Mouse (Mus musculus): ENCODE measurements at regions not wholly inside any gene's neighbourhood (a gene's known extent, or its start where the extent isn't known, plus 50 kb on each side); places are given as distances from the start of the nearest gene placed in this dataset.

DNA sequence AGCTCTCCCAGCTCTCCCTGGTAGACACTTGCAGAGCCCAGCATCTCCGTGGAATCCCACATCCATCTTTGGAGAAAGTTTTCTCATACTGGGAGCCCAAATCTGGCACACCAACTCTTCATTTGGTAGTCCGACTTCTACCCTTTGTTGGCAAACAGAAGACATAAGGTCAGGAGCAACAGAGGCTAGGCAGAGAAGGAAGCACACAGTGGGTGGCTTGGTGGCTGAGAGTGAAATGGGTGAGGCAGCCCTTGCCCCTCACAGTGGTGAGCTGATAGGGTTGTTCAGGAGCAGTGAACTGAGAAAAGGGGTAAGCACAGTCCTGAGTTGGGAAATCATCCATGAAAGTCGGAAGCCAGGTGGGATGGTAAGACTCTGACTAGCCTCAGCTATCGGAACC lies 157.6 kb upstream of the Arid2 start:
- no peak for DNase-seq

DNA sequence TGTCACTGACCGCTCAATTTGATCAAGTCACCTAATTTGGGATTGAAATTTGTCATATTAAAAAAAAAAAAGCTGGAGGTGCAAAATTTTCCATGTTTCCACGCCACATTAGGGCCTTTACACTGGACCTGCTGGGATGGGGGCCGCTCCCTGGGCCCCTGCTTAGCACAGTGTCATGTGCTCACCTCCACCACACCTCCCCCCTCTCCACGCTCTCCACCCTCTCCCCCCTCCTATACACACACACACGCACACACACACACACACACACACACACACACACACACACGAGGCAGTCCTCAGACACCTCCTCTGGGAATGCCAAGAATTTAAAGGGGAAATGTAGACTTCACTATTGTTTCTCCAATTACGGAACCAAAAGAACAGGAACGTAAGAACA lies 156.8 kb upstream of the Arid2 start:
- no peak for DNase-seq

- no peak for DNase-seq
Observed at GRCm38 (mm10) chr15:96131582-96132091, 155.7 kb upstream of the Arid2 start.

GRCm38 (mm10) chr15:96132636-96133035 lies 154.7 kb upstream of the Arid2 start:
- DNase-seq = no peak

- no peak for DNase-seq
Observed at GRCm38 (mm10) chr15:96135250-96135731, 152.0 kb upstream of the Arid2 start.

DNA sequence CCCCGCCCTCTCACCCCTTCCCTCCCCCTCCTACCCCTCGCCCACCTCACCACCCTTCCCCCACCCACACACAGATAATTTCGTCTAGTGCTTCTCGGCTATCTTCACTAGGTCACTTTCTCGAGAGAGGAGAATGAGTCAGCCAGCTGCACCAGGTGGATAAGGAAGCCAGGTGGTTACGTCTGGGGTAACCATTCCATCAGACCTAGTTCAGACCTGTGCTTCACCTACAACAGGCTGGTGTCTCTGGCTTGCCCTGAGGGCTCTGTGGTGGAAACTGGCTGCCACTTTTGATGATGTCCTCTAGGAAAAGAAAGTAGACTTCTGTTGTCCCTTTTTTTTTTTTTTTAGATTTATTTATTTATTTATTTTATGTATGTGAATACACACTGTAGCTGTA lies 151.5 kb upstream of the Arid2 start:
- DNase-seq = no peak

DNA sequence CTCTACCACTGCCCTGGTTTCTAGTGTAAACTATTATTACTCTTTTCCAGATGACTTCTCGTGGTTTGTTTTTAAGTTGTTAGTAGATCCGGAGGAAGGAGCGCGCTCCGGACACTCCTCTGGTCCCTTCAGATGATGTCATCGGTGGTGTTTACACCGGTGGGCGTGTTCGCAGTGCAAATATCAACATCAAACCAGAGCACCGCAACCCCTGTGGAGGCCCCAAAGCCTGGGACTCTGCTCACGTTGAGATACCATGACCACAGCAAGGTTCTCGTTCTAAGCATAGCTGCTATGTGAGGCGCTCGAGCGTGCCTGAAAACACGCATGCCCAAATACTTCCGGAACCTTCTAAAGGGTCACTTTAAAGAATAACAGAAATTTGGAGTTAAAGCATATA lies 149.8 kb upstream of the Arid2 start:
- DNase-seq = no peak

GRCm38 (mm10) chr15:96137945-96138344 lies 149.4 kb upstream of the Arid2 start:
- no peak for DNase-seq

DNA sequence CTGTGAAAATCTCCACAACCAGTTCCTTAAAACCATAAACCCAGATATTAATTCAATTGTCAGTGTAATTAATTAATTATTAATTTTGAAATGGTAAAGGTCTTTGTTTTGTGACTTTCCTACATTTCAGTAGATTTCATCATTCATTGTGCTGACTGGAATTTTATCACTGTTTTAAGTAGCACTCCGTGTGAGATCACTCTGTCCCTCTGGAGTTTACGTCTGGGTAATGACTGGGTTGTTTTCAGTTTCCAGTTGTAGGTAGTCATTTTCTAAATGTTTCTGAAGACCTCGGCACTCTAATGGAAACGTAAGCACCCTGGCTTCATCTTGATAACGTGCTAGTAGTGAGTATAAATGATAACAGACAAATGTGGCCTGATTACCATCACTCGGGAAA lies 133.8 kb upstream of the Arid2 start:
- DNase-seq = no peak

GRCm38 (mm10) chr15:96158321-96158720 lies 129.0 kb upstream of the Arid2 start:
- DNase-seq = no peak

- DNase-seq = peak; percentile 10
Observed at GRCm38 (mm10) chr15:96164771-96165431, 122.4 kb upstream of the Arid2 start.

DNA sequence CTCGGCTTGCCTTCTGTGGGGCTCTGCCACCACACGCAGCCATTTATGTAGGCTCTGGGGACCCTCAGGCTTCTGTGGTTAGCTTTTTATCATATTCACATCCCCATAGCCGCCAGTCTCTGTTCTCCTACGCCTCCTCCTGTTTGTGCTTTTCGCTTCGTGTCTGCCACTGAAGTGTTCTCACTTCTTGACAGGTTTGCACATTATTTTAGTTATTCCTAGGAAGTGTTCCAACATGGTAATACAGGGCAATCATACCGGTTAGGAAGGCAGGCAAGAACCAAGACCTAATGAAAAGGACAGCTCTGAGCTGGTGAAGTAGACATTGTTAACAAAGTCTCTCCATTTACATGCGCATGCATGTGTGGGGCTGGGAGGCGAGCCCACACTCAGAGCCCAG lies 120.1 kb upstream of the Arid2 start:
- no peak for DNase-seq

DNA sequence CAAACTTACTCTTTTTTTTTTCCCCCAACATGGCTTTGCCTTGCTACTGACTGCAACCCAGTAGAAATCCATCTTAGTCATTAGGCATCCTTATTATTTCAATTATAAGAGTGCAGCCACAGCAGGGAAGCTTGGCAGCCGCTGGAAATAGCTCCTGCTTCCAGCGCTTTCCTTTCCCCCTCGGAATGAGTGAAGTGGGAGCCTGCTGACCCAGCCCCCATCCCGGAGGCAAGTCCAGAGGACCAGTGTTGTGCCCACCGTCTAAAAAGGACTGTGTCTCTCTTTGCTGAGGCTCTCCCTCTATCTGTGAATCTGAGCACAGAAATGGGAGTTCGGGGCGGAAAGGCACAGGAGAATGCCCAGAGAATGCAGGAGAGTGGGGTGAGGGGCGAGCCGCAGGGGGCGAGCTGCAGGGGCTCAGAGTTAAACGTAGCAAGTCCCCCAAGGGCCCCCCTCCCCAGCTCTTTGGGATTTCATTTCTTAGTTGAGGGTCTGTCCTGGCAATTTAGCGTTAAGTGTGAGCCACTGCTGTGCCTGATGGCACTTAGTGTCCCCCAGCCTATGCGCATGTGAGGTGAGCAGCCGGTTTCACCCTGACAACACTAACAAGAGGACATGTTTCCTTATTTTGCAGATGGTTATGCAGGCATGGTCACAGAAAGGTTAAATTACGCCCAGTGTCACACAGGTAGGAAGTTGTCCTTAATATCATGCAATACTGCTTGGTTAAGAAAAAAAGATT lies 117.4 kb upstream of the Arid2 start:
- no peak for DNase-seq

GRCm38 (mm10) chr15:96170986-96171769 lies 116.1 kb upstream of the Arid2 start:
- DNase-seq = peak; percentile 40

DNA sequence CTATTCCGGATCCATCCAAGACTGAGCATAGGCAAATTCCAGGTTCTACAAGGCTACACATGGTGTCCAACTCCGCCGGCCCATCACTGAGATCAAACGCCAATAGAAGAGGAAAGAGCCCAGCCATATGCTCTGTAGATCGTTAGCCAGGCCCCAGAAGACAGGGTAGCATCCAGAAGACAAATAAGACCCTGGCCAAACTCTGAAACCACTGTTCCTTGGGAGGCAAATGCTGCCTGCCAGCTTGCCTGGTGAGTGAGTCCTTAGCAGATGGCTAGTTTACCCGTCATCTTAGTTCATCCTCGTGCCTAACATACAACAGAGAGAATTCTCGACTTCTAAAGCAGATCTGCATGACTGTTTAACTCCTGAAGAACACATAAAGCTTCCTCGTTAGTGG lies 109.4 kb upstream of the Arid2 start:
- DNase-seq = no peak

DNA sequence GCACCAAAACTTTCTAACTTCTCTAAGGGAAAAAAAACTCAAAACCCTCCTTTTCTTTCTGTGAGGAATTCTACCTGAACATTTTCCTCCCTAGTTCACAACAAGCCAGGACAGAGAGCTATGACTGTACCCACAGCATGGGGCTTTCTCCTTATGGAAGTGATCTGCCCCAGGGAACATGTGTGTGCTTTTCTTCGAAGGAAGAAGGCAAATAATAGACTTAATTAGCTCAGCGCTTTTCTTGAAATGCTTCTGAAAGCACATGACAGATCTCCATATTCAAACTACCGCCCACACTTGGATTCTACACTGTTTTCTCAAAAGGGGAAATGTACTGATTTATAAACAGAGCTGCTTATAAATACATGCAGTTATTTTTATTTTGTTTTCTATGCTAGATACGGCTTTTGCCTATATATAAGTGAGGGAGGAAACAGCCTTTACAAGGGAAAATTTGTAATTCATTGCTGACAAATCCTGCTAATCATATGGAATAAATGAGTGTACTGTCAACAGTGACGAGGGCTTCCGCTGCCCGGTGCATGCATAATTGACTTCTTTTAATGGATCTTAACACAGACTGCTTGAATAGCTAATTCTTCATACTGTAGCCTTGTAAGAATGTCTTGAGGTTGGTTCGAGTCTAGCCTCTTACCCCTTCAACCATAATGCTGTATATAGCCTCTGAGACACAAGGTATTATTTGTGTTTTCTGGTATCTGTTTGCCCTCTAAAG lies 108.8 kb upstream of the Arid2 start:
- DNase-seq = no peak

DNA sequence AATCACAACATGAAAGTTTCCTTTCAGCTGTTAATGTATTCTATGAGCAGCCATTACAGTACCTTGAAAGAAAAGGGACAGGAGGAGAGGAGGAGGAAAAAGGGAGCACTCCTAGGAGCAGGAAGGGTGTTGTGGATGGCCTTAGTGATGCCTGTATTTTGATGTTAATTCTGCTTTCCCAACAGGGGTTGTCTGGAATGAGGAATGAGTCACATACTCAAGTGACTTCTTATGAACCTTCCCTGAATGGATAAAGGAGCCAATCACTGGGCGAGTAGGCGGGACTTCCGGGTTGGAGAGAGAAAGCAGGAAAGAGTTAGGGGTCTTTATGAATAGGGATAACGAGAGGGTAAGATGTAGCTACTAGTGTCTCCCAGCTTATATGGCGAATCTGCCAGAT lies 107.8 kb upstream of the Arid2 start:
- DNase-seq = no peak

DNA sequence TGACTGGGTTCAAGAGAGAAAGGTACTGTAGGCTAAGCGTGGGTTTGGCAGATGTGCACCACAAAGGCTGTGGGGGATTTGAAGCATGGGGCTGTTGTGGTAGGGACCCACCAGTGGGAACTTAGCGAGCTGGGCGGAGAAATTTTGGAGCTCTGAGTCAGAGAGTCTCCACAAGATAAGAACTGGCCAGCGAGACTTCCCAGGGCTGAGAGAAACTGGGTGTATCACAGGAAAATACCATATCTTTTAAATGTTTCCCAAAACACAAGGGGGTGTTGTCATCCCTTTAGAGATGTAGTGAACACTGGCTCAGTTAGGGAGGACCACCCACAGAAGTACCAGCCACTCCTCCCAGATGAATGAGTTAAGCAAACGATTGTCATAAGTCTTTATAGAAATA lies 107.3 kb upstream of the Arid2 start:
- DNase-seq = no peak

DNA sequence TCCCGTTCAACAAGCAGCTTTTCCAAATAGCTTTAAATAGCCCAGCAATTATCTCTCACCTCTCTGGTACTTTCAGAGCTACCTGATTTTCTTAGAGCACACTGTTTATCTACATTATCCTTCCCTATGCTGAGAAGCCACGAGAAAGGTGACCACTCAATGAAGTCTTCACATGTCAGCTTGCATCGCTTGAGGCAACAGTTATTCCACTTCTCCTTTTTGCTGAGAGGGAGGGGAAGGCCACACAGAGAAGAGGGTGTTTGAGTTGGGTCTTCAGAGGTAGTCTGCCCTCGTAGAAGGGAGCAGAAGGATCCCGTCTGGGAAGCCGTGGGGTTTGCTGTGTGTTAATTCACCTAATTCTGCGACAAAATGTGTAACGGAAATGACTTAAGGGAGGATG lies 106.3 kb upstream of the Arid2 start:
- no peak for DNase-seq

DNA sequence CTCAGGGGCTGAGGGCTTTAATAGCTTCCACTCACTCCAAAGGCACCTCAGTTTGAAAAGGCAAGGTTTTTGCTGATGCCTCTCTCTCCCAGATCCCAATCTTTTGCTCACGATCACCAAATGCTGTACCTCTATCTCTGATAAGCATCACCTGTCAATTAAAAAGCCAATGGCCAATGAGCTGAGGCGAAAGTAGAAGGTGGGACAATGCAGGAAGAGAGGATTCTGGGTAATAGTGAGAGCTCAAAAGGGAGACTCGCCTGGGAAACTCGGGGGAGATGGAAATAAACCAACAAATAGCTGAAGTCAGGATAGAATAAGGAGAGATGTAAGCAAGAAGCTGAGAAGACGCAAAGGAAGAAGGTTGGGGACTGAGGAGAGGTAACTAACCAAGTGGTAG lies 105.0 kb upstream of the Arid2 start:
- no peak for DNase-seq

DNA sequence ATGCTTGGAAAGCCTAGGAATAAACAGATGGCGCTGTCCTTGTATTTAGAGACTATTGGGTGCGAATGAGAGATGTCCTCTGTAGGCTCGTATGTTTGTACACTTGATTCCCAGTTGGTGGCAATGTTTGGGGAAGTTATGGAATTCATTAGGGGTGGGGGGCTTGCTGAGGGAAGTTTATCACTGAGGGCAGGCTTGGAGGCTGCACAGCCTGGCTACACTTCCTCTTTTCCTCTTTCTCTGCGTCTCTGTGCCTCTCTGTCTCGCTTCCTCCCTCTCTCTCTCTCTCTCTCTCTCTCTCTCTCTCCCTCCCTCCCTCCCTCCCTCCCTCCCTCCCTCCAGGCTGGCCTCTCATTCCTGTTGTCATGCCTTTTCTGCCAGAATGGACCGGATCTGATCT lies 104.2 kb upstream of the Arid2 start:
- no peak for DNase-seq

DNA sequence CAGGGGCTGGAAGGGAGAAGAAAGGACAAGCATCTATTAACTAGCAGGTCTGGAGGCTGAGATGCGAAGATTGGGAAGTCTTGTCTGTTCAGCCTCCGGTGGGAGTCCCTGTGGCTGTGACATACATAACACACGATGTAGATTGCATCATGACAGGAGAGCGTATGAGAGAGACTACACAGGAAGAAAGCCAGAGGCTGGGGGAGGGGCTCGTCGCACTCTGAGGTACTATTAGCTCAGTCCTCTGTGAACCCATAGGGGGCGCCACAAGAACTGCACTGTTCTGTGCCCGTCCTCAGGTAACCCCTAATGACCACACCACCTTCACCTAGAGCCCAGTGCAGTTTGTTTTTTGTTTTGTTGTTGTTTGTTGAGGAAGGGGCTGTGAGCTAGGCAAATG lies 102.7 kb upstream of the Arid2 start:
- no peak for DNase-seq

DNA sequence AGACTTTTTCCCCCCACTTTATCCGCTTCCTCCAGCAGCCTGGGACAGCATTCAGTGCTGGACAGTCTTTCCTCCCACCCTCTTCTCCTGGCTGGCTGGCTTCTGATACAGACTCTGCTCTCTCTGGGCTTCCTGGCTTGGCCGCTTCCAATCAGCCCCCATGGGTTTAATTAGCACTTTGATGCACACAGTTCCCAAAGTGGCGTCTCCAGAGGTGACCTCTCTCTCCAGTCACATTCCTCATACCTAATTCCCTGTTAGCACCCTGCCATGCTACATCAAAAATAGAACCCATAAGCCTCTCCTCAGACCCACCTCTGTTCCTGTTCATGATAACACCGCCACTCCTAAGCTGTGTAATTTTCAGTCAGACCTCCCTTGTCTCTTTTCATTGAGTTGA lies 101.9 kb upstream of the Arid2 start:
- no peak for DNase-seq
